Mouse (Mus musculus) myocyte (in vitro differentiated cells): ENCODE results near the gene Tnfrsf13b. TPM values are rescaled to one million over a fixed set of nuclear protein-coding genes. Genes with fewer than 3 reads are reported as not detected.
"Not testable (repeated sequence)": the region's sequence is repeated elsewhere in the genome, so short reads cannot be mapped to it uniquely, and the experiment has no call there.

Experiments used
- H3K27me3 ChIP-seq: one replicate; pipeline ENCODE4 v1.6.1; 2011; ENCODE audit not compliant: control insufficient read depth, insufficient read depth, insufficient read length
- H3K36me3 ChIP-seq: one replicate; pipeline ENCODE4 v1.6.1; 2011; ENCODE audit not compliant: control insufficient read depth, insufficient read depth
- H3K4me2 ChIP-seq: one replicate; pipeline ENCODE4 v1.6.1; 2011; ENCODE audit warnings: low read depth, control low read depth
- H3K4me3 ChIP-seq: one replicate; pipeline ENCODE4 v1.5.1; 2011; ENCODE audit warnings: mild to moderate bottlenecking, control low read depth, moderate library complexity
- H3K79me2 ChIP-seq: one replicate; pipeline ENCODE4 v1.6.1; 2011; ENCODE audit not compliant: control insufficient read depth, insufficient read depth
- H3ac ChIP-seq: one replicate; pipeline ENCODE4 v1.6.1; 2011; ENCODE audit not compliant: control insufficient read depth, insufficient read length
- CEBPB ChIP-seq: IDR thresholded peaks from 2 replicates; pipeline ENCODE4 v1.6.1; 2011; ENCODE audit warnings: mild to moderate bottlenecking, moderate library complexity; ENCODE audit not compliant: poor library complexity, insufficient read depth, severe bottlenecking
- E2F4 ChIP-seq: IDR thresholded peaks from one replicate; pipeline ENCODE4 v1.6.1; 2011; ENCODE audit warnings: mild to moderate bottlenecking, control low read depth, moderate library complexity; ENCODE audit not compliant: insufficient read depth
- MAX ChIP-seq: IDR thresholded peaks from one replicate; pipeline ENCODE4 v1.6.1; 2011; ENCODE audit warnings: low read depth, mild to moderate bottlenecking, control low read depth
- MYOD1 ChIP-seq, 3 experiments: IDR thresholded peaks; one replicate each; pipeline ENCODE4 v1.6.1; 2011; ENCODE audit warnings: control low read depth in 2 of 3, low read depth in 2 of 3, mild to moderate bottlenecking in 2 of 3, moderate library complexity in 1 of 3; ENCODE audit not compliant: insufficient read length in 2 of 3, control insufficient read depth in 1 of 3
- MYOG ChIP-seq, 3 experiments: IDR thresholded peaks; one replicate each; pipeline ENCODE4 v1.6.1; 2011; ENCODE audit warnings: control low read depth in 2 of 3, low read depth in 2 of 3, mild to moderate bottlenecking in 2 of 3; ENCODE audit not compliant: insufficient read length in 2 of 3, control insufficient read depth in 1 of 3, insufficient read depth in 1 of 3
- POLR2A ChIP-seq: IDR thresholded peaks from one replicate; pipeline ENCODE4 v1.6.1; 2011; ENCODE audit warnings: low read depth, mild to moderate bottlenecking, control low read depth, moderate library complexity; ENCODE audit not compliant: insufficient read length
- POLR2AphosphoS2 ChIP-seq: IDR thresholded peaks from one replicate; pipeline ENCODE4 v1.6.1; 2011; ENCODE audit warnings: low read depth, control low read depth; ENCODE audit not compliant: insufficient read length
- REST ChIP-seq: IDR thresholded peaks from one replicate; pipeline ENCODE4 v1.6.1; 2011; ENCODE audit warnings: mild to moderate bottlenecking, control low read depth, moderate library complexity; ENCODE audit not compliant: insufficient read depth, insufficient read length
- SRF ChIP-seq: IDR thresholded peaks from one replicate; pipeline ENCODE4 v1.6.1; 2011; ENCODE audit warnings: low read depth; ENCODE audit not compliant: control insufficient read depth, insufficient read length
- TCF12 ChIP-seq: IDR thresholded peaks from one replicate; pipeline ENCODE4 v1.6.1; 2011; ENCODE audit warnings: mild to moderate bottlenecking, control low read depth; ENCODE audit not compliant: poor library complexity, insufficient read depth, severe bottlenecking
- TCF3 ChIP-seq: IDR thresholded peaks from one replicate; pipeline ENCODE4 v1.6.1; 2011; ENCODE audit warnings: low read depth, control low read depth; ENCODE audit not compliant: insufficient read length
- USF1 ChIP-seq: IDR thresholded peaks from one replicate; pipeline ENCODE4 v1.6.1; 2011; ENCODE audit warnings: low read depth, mild to moderate bottlenecking, control low read depth, moderate library complexity
- polyA plus RNA-seq: library from polyadenylated mRNA; unstranded; fragments of >200 nt; fragmentation: generic; extraction: Trizol; gene quantifications from one replicate; pipeline ENCODE4 v1.2.1, GENCODE M21; 2012; ENCODE audit warnings: missing spikeins

Gene Tnfrsf13b
- polyA plus RNA-seq, 1 experiment, result 0.04 TPM

GRCm38 (mm10) chr11:61163341-61163740, 36.8 kb downstream of the Tnfrsf13b start:
- Histone ChIP-seq H3K36me3 (peaks cover 70% of the 10 kb centered on the region), H3K4me2 (no peak overlapping the region), H3ac (no peak overlapping the region), H3K79me2 (peaks cover 5% of the 10 kb centered on the region), H3K27me3 (no peaks in the 10 kb centered on the region), H3K4me3 (no peak overlapping the region)
- TF ChIP-seq MYOD1 (IDR thresholded peaks at IDR 0.05; ENCODE audit: control insufficient read depth in 1 of 3, insufficient read length in 2 of 3, low read depth in 2 of 3) (no peak), TCF12 (no peak), SRF (no peak), CEBPB (no peak), E2F4 (no peak), TCF3 (no peak), POLR2AphosphoS2 (no peak), USF1 (no peak), MAX (no peak)

GRCm38 (mm10) chr11:61164366-61164765, 37.8 kb downstream of the Tnfrsf13b start:
- Histone ChIP-seq H3K27me3 (no peaks in the 10 kb centered on the region), H3K4me3 (no peak overlapping the region), H3ac (no peak overlapping the region), H3K36me3 (peaks cover 61% of the 10 kb centered on the region), H3K4me2 (no peak overlapping the region), H3K79me2 (peaks cover 15% of the 10 kb centered on the region)
- TF ChIP-seq USF1 (no peak), TCF3 (no peak), MYOG (IDR thresholded peaks at IDR 0.05; ENCODE audit: control insufficient read depth in 1 of 3, insufficient read depth in 1 of 3, insufficient read length in 2 of 3, low read depth in 2 of 3) (no peak), POLR2AphosphoS2 (no peak), MAX (no peak), POLR2A (no peak), REST (no peak)

GRCm38 (mm10) chr11:61164881-61165280, 38.3 kb downstream of the Tnfrsf13b start:
- H3K36me3 ChIP-seq, result peaks cover 57% of the 10 kb centered on the region
- H3ac ChIP-seq, result no peak overlapping the region
- no peak overlapping the region for H3K4me3 ChIP-seq
- no peak overlapping the region for H3K4me2 ChIP-seq
- peaks cover 20% of the 10 kb centered on the region for H3K79me2 ChIP-seq
- no peaks in the 10 kb centered on the region for H3K27me3 ChIP-seq
- TF ChIP-seq TCF3 (no peak), MYOG (IDR thresholded peaks at IDR 0.05; ENCODE audit: control insufficient read depth in 1 of 3, insufficient read depth in 1 of 3, insufficient read length in 2 of 3, low read depth in 2 of 3) (no peak), MAX (no peak), POLR2A (no peak), USF1 (no peak), REST (no peak), E2F4 (no peak), CEBPB (no peak), TCF12 (no peak)

- Histone ChIP-seq H3ac (no peak overlapping the region), H3K79me2 (peaks cover 69% of the 10 kb centered on the region), H3K4me3 (no peak overlapping the region), H3K36me3 (peaks cover 14% of the 10 kb centered on the region), H3K4me2 (no peak overlapping the region), H3K27me3 (no peaks in the 10 kb centered on the region)
- TF ChIP-seq E2F4 (no peak), POLR2A (no peak), MYOG (IDR thresholded peaks at IDR 0.05; ENCODE audit: control insufficient read depth in 1 of 3, insufficient read depth in 1 of 3, insufficient read length in 2 of 3, low read depth in 2 of 3) (no peak), TCF12 (no peak), MAX (no peak), SRF (no peak), REST (no peak), POLR2AphosphoS2 (no peak)
These were observed 43.6 kb downstream of the Tnfrsf13b start for GRCm38 (mm10) chr11:61170184-61170583.

DNA sequence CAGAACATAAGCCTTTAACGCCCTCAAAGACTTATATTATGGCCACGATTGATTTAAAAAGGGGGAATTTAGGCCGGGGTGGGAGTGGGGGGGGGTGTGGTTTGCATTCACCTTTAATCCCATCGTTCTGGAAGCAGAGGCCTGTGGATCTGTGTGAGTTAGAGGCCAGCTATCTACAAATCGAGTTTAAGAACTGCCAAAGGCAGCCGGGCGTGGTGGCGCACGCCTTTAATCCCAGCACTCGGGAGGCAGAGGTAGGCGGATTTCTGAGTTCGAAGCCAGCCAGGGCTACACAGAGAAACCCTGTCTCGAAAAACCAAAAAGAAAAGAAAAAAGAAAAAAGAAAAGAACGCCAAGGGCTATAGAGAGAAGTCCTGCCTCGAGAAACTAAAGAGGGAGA, 46.9 kb downstream of the Tnfrsf13b start:
- H3ac ChIP-seq, H3K27me3 ChIP-seq, H3K36me3 ChIP-seq: not testable (repeated sequence)
- Histone ChIP-seq H3K4me2 (peak overlapping the region; percentile 76), H3K4me3 (peak overlapping the region; percentile 94), H3K79me2 (peaks cover 63% of the 10 kb centered on the region)
